Mouse (Mus musculus): Measurements from ENCODE around the gene Scn2a.

Scn2a gene

DNA sequence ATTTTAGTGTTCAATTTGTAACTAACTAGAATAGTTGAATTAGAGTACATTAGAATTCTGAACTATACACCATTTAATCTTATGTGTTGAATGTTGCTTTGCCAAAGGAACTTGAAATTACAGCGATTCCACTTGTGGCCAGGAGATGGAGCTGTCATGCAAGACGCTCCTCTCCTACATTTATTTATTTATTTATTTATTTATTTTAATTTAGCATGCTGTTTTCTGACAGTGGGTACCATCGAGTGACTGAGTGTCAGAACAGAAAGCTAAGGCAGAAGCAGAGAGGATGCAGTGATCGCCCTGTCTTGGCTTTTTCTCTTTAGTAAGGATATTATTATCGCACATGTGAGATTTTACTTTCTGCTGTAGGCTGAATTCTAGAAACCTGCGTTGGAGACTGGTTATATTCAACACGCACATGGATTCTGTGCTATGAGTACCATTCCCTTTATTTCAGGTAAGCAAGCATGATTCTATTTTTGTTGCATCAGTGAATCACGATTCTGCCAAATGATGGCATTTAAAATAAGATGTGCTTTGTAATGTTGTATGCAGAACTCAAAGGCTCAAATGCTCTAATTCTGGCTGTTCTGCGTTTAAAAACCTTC is at the start of gene Scn2a:
TSS of gene Scn2a (plus strand) at position 216 of the 611 bp plus-strand sequence.
- DNase-seq (ENCODE audit: low spot score in 2 of 2): no peak

DNA sequence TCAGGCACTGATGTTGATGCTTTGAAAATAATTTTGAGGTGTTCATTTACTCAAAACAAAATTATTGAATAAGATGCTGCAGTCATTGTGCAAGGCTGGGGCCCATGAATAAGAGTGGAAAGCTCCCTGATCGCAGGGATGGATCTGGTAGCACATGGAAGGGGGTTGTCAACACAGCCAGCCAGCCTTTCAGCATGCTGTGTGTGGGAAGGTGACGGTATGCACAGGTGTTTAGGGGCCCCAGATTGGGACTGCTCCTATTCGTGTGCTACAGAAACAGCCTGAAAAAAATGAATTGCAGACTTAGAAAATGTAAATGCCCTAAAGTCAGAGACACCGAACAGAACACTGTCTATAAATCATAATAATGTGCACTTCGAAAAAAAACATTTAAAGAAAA is 32.9 kb upstream of the Scn2a start:
- DNase-seq (ENCODE audit: low spot score in 2 of 2): no peak

DNA sequence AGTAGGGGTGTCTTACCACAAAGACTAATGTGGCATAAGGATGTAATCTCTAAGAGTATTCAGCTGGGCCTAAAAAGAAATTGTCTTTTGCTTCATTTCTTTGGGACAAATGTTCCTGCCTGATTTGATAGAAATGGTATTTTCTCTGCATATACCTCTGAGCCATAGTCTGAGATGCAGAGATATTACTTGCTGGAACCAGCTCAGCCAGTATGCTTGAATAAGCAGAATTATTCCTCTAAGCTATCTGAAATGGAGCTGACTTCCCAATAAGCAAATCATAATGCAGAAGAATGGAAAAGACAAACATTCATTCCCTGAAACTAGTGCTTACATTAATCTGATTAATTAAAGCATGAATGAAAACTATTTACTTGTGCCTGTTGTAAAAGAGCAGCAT is 12.8 kb upstream of the Scn2a start:
- no peak for DNase-seq (ENCODE audit: low spot score in 2 of 2)

DNA sequence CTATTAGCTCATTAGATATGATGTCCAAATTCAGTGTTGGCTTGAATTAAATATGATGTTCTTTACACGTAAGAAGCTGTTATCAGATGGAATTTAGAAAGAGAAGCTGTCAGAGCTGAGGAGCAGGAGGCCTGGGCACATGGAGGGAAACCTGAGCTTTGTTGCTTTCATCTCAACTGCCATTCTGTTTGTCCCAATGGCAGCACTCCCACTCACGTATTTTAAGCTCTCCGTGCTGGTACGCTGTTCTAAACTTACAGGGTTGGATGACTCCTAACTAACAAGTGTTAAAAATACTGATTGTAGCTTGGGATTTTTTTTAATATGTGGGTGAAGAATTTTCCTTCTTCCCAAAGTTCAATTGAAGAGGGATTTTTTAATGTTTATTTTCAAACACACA is 8.7 kb upstream of the Scn2a start:
- no peak for DNase-seq (ENCODE audit: low spot score in 2 of 2)

DNA sequence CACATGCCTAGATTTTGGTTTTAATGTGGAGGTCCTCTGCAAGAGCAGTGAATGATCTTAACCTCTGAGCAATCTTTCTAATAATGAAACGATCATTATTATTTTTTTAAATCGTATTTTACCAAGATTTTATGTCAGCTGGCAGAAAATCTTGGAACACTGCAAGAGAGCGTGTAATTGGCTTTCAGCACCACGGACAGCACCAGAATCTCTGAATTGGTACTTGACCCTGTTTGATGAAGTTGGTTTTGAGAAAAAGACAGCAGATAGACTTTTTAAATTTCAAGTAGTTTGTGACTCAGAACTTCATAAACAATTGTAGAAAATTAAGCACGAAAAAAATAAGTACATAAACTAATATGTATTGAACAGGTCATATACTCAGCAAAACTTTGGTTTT is 790 bp upstream of the Scn2a start:
- no peak for DNase-seq (ENCODE audit: low spot score in 2 of 2)

DNA sequence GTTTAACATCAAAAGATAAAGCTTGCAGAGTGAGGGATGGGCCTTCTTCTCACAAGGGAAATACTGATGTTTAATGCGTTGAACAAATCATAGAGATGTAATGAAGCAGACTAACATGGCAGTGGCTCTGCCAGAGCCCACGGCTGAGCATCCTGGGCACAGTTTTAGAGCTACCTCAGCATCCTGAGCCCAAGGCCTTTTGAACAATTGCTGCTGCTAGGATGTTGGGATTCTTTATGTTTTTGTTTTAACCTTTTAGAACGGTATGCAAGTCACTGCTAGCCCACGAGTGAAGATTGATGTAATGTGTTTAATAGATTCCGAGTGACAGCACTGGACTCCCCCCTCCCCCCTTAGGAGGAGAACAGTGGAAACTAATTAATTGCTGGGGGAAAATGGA is 683 bp downstream of the Scn2a start:
- no peak for DNase-seq (ENCODE audit: low spot score in 2 of 2)

DNA sequence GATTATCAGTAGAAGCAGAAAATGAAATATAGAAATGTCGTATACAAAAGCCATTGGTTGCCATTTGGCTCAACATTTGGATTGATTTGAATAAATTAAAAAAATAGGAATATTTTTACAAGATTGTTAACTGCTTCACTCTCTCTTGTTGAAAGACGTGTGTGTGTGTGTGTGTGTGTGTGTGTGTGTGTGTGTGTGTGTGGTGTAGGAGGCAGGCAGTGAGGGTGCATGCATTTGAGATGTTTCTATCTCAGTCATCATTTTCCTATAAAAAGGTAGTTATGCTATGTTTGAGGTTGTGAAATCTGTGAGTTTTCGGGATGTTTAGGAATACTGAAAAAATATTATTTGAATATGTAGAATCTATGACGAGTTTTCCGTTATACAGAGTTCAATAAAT is 1.3 kb downstream of the Scn2a start:
- DNase-seq (ENCODE audit: low spot score in 2 of 2): no peak

DNA sequence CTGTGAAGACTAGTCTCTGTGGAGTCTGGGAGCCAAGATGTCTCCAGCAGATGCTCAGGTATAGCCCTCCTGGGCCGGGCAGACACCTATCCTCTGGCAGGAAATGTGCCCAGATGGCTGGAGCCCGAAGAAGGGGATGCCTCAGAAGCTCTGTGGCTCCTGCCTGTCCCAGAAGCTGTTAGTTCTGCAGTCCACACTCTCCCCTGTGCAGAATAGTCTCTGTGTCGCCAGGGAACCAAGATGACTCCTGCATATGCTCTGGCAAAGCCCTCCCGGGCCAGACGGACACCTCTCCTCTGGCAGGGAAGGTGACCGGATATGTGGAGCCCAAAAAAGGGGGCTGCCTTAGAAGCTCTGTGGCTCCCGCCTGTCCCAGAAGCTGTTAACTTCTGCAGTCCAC is 32.1 kb downstream of the Scn2a start:
- no peak for DNase-seq (ENCODE audit: low spot score in 2 of 2)

DNA sequence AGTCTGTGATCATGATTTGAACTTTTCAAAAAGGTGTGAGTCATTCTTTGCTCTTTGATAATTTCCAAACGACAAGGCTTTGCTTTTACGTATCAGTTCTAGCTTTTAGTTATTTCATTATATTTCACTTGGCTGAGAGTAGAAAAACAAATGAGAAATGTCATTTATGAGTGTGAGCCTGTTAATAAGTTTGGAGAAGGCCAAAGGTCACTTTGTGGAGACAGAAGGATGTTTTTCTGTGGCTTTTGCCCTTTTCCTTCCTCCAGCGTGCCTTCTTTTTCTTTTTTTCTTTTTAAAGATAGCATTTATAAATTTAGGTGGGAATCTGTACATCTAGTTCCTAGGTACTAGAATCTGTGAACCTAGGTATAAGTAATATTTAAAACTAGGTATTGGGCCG is 36.5 kb downstream of the Scn2a start:
- DNase-seq (ENCODE audit: low spot score in 2 of 2): no peak

DNA sequence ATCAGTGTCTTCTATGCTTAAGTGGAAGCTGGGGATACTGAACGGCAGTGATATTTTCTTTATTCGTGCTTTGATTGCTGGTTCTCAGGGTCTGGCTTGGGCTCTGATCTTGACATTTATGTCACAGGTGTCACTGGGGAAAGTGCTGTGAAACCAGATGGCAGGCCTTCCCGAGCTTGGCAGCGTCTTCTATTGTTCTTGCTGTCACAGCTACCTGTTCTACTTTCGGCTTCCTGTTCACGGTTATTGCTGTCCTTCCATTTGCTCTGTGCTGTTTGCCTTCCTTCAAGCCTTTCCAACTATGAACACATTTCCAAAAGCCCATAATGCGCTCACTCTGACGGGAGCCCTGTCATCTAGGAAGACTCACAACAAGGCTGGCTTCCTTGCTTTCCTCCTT is 37.9 kb downstream of the Scn2a start:
- no peak for DNase-seq (ENCODE audit: low spot score in 2 of 2)

DNA sequence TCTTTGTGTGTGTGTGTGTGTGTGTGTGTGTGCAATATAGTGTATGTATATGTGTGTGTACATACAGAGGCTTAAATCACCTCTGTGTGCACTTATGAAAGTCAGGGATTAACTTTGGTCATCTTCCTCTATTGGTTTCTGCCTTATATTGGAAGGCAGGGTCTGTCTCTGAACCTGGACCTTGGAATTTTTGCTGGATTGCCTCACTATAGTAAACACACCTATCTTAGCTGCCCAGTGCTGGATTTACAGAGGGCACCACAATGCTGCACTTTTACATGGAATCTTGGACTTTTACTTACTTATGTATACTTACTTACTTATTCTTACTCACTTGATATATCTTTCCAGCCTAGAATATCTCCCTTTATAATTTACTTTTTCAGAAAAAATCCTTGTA is 43.3 kb downstream of the Scn2a start:
- no peak for DNase-seq (ENCODE audit: low spot score in 2 of 2)

DNA sequence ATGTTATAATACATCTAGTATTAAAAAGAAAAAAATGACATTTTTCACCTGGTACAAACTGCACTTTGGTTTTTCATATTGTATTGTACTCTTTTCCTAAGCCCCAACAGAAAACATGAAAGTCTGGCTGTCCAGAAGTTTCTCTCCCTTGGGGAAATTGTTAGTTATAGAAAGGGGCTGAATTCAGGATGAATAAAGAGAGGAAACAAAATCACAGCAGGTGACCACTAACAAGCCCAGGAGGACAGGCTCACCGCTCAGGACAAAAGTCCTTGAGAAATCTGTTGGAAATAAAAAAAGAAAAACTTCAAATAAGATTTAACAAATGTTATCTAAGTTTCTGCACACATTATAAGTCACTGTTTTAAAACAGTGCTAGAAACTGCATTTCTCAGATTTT is 43.9 kb downstream of the Scn2a start:
- DNase-seq (ENCODE audit: low spot score in 2 of 2): no peak

DNA sequence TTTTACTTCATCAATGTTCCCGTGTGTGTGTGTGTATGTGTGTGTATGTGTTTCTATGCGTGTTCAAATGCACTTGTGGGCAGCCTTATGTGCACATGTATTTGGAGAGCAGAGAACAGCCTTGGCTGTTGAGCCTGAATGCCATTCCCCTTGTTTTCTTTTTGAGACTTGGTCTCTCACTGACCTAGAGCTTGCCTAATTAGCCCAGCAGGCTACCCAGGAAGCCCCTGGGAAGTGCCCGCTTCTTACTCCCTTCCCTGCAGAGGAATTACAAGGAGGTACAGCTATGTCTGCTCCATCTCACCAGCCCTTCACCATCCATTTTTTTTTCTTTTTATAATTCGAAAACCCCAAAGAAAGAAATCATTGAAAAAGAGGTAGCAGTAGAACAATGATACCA is 44.6 kb downstream of the Scn2a start:
- DNase-seq (ENCODE audit: low spot score in 2 of 2): no peak

DNA sequence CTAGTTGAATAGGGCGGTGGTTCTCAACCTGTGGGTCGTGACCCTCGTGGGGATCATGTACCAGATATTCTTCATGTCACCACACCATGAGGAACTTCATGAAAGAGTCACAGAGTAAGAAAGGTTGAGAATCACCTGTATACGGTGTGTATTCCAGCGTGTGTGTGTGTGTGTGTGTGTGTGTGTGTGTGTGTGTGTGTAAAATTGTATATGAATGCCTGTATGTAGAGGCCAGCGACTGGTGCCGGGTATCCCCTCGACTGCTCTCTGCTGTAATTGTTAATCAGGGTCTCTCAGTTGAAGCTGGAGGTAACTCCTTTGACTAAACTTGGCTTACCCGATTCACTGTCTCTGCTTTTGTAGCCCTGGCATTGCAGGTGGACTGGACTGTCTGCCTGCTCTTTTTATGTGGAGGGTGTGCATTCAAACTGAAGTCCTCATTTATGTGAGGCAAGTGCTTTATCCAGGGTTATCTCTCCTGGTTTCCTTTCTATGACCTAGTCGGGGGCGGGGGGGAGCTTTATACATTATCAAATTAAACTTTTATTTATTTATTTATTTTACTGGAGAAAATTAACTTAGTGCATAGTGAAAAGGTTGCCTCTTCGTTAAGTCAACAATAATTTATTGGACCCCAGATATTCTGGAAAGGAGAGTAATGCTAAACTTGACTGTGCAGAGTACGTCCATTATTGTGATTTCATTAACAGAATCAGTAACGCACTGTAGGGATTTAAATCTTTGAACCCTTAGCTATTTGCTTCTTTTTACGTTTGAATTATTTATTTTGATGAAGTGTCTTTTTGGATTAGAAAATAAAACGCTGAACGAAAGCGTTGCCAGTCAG is 47.2 kb downstream of the Scn2a start:
- DNase-seq (ENCODE audit: low spot score in 2 of 2): no peak

DNA sequence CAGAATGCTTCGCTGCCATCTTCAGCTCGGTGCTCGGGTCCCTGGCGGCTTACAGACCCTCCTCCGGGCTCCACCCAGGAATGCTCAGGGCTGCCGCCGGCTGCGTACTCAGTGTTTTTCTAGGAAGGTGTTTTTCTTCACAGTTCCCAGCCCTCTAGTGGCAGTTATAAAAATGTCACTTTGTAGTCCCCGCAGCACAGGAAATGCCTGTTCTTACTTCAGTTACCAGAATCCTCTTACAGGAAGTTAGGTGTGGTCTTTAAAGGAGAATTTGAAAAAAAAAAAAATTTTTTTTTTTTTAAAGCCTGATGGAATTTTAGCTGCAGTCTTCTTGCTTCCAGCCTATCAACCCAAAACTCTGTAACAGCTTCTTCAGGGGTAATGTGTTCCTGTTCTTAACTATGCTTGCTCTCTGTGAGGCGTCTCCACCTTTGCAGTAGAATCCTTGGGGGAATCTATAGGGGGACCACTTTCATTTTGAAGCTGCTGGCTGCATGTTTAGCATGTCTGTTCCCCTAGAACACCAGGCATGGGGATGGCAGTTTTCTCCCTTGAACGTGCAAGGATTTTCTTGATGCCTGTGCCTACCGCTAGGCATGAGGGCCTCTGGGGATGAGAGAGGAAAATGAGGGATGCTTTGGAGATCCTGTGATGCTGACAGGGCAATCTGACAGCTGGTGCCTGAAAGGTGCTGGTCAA is 48.0 kb downstream of the Scn2a start:
- peak; percentile 62 to 74 for DNase-seq (ENCODE audit: low spot score in 2 of 2)

DNA sequence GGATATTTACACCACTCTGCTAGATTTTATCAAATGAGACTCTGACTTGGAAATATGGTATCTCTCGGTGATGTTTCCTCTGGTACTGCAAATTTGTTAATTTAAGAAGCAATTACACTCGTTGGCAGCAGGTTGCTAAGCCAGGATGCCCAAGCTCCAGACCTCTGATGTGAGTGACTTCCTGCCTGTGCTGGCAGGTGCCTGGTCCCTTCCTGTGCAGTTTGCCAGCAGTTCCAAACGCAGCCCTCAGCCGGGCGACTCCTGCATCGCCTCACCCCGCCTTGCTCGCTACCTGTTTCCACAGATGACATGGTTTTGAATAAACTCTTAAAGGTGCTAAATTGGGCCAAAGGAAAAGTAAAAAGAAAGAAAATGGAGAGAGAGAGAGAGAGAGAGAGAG is 49.0 kb downstream of the Scn2a start:
- DNase-seq (ENCODE audit: low spot score in 2 of 2): no peak

DNA sequence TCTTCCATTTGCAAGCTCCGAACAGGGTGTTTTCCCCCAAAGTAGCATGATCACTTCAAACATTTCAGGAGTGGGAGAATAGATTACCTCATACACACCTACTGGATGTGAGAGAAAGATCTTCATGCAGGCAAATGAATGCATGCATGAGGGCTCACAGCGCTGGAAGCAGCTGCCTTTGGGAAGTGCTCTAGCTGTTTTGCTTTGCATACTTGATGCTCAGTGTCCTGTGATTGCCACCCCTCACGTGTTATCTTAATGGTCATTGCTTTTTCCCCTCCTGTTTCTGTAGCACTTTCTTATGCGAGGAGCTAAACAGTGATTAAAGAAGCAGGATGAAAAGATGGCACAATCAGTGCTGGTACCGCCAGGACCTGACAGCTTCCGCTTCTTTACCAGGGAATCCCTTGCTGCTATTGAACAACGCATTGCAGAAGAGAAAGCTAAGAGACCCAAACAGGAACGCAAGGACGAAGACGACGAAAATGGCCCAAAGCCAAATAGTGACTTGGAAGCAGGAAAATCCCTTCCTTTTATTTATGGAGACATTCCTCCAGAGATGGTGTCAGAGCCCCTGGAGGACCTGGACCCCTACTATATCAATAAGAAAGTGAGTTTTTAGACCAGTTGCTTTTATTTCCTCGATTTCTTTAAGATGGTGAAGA is 49.7 kb downstream of the Scn2a start:
- DNase-seq (ENCODE audit: low spot score in 2 of 2): no peak

DNA sequence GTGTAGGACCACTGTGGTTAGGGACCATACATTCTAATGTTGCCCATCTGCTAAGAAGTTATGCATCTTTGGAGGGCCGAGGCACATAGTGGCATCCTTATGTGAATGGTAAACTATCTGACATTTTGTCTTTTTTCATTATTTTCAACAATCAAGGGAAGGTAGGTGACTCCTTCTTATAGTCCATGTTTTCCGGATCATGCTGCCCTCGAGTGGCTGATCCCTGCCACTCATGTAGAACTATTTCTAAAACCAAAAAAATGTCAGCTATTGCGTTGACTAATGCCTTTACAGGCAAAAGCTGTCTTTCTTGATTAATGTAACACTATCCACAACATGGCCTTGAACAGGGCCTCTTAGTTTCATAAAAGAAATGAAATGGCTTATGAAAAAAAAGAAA is 59.0 kb downstream of the Scn2a start:
- DNase-seq (ENCODE audit: low spot score in 2 of 2): no peak

DNA sequence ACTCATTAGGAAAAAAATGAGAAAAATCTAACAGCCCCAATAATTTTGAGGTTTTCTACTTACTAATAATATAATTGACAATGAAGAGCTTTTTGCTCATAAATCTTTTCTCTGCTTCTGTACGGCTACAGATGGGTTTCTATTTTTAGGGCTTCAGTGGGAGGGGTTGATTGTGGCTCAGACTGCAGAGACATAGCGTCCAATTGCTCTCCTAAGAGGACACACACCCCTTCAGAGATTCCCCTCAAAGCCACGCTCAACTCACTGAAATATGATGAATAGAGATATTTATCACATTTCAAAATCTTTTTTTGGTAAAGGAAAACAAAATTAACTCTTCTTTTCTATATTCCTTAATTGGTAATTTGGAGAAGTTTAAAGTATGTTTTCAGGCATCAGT is 64.6 kb downstream of the Scn2a start:
- DNase-seq (ENCODE audit: low spot score in 2 of 2): no peak

DNA sequence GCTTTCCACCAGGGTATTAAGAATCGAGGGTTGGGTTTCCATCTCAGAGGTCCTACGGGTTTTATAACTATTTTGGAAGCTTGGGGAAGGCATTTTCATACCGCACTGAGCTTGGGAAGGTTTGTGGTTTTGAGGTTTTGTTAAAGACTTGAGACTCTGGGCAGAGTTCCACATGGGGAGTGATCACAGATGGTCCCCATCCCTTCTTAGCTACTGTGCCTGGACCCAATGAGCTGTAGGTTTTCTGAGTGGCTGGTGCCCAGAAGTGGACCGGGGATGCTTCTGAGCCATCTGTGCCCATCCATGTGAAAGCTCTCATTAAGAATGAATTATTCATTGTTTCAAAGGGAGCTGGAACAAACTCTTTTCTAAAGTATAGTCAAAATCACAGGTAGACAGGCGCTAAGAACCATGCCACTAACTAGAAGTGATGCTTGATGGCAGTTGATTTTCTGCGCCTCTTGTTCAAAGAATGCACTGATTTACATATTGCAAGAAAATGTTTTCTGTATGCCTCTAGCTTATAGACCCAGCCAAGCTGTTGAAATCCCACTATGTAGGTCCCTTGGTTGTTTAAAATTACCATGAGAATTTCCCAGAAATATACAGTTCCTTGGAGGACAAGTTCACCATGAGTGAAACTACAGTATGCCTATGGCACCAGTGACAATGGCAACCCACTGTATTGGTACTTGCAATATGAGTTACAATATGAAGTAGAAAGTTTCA is 70.0 kb downstream of the Scn2a start:
- DNase-seq (ENCODE audit: low spot score in 2 of 2): no peak

DNA sequence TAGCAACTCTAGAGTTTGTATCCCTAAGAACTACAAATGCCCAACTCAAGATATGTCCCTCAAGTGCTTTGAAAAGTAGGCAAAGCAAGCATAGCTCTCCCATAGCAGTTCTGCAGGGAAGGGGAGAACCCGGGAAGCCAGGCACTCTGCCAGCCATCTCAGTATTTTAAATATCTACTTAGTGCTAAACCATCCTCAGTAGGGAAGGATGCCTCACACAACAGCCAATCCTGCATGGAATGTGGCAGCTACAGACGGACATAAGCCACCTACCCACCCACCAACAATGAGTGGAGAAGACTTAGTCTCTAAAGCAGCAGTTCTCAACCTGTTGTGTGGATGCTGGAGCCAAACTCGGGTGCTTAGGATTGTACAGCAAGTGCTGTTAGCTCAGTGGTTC is 73.9 kb downstream of the Scn2a start:
- DNase-seq (ENCODE audit: low spot score in 2 of 2): no peak

DNA sequence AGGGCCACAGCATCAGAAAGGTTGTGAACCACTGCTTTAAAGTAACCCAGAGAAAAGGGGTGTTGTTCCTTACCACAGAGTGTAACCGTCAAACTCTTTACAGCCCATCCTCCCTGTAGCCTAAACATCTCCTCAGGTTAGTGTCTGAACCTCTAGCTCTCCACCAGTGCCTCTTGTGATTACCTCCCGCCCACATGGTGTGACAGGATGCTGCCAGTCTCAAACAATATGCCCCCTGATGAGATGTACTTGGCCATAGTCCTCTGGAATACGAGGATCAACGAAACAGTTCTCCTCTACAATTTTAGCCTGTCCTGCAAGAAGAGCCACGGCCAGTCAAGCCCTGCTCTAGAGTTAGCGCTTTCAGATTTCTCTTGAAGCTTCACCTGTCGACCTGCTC is 74.5 kb downstream of the Scn2a start:
- DNase-seq (ENCODE audit: low spot score in 2 of 2): no peak
